Mouse (Mus musculus): ENCODE data around the gene Poc5. TPM values are rescaled to one million over a fixed set of nuclear protein-coding genes. Genes with fewer than 3 reads are reported as not detected.

The Poc5 gene
- total RNA-seq (2015; ENCODE audit: low replicate concordance) (13.8 and 36.4 TPM in 2 replicates), total RNA-seq (2017; ENCODE audit: low replicate concordance) (22.1 and 39.1 TPM in 2 replicates)

DNA sequence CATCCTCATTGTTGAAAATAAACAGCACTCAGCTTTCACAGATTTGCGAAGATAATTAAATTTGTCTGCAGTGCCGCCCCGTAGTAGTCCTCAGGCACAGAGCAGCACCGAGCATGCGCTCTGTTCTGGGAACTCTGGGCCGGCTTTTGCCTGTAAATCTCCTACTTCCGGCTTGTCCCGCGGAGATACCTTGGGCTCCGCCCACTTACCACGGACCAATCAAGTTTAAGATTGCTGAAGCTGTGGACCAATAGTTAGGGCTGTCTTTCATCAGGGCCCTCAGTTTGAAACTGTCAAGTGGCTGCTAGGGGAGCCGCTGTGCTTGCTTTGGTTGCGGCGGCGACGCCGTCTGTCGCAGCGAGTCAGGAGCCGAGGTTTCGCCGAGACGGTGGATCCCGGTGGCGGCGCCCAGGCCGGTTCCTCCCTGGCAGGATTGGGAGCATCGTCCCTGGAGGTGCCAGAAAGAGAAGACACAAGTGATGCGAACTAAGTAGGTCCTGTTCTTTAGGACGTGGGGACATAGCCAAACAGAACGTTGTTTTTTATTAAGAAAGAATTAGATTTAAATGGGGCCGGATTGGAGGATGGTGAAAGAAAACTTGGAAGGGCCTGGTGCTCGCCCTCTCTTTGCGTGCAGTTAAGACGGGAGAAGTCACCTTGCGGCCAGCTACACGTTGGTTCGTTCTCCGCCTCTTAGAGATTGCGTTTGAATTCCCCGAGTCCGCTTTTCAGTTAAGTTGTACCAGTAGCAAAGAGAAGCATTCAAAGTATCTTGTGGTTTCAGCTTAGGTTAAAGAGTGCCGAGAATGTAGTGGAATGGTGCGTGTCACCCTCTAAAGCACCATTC, at the start of gene Poc5:
Poc5 (plus strand) TSS at position 253 of the 847 bp plus-strand sequence.
- ATAC-seq (replicated peaks; ENCODE audit: low FRiP score, poor library complexity, severe bottlenecking): peak; percentile 97

DNA sequence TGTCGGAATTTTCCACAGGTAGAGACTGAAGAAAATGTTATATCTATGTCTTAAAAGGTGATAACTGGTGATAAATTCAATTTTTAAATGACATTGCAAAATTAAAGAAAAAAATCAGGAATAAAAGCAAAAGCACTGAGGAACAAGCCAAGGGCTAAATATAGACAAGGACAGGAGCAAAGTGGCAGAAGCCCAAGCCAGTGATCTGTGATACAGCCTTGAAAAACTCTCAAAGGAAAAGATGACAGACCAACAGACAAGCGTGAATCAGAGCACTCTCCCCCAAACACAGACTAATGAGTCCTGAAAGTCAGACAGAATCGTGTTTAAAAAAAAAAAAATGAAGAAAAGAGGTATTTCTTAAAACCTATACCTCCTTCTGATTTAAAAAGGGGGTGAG, 46.6 kb upstream of the Poc5 start:
- no peak for ATAC-seq (replicated peaks; ENCODE audit: low FRiP score, poor library complexity, severe bottlenecking)

DNA sequence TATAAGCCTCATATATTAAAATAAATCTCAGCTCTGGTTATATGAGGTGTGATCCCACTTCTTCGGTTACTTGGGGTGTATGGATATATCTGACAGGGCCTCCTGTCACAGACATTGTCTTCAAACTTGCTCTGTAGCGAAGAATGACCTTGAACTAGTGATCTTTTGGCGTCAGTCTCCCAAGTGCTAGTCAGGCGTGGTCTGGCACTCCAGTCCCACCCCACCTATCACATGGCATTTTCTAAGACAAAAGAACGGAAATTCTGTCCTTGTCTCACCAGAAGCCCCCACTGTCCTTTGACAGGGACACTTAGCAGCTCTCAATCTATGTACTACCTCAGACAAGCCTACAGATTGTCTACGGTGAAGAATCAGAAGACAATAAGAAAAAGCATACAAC, 43.3 kb upstream of the Poc5 start:
- ATAC-seq (replicated peaks; ENCODE audit: low FRiP score, poor library complexity, severe bottlenecking): no peak

GRCm38 (mm10) chr13:96346581-96346980, 41.5 kb upstream of the Poc5 start:
- no peak for ATAC-seq (replicated peaks; ENCODE audit: low FRiP score, poor library complexity, severe bottlenecking)

DNA sequence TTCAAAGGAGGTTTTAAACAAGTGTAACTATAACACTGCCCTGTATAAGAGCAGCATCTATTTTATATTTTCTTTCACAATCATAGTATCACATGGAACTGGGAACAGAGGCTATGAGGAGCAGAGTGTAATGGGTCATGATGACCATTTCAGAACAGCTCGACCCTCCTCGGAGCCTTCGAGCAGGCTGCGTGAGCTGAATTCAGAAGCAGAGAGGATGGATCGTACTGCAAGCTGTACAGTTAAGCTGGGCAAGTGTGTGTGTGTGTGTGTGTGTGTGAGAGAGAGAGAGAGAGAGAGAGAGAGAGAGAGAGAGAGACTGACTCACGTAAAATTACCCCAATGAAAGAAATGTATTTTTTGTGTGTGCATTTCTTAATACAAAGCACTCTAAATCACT, 37.9 kb upstream of the Poc5 start:
- no peak for ATAC-seq (replicated peaks; ENCODE audit: low FRiP score, poor library complexity, severe bottlenecking)

GRCm38 (mm10) chr13:96351264-96351663, 36.8 kb upstream of the Poc5 start:
- ATAC-seq (replicated peaks; ENCODE audit: low FRiP score, poor library complexity, severe bottlenecking): no peak

GRCm38 (mm10) chr13:96375519-96375918, 12.6 kb upstream of the Poc5 start:
- no peak for ATAC-seq (replicated peaks; ENCODE audit: low FRiP score, poor library complexity, severe bottlenecking)

DNA sequence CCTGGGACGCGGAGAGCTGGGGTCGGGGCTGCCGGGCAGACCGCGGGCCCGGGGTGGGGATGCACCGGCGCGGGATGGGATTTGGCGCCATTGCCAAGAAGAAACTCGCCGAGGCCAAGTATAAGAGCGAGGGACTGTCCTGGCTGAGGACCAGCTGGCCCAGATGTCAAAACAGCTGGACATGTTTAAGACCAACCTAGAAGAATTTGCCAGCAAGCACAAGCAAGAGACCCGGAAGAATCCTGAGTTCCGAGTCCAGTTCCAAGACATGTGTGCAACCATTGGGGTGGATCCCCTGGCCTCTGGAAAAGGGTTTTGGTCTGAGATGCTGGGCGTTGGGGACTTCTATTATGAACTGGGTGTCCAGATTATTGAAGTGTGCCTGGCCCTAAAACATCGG, 11.2 kb upstream of the Poc5 start:
- no peak for ATAC-seq (replicated peaks; ENCODE audit: low FRiP score, poor library complexity, severe bottlenecking)

- ATAC-seq (replicated peaks; ENCODE audit: low FRiP score, poor library complexity, severe bottlenecking): no peak
Observed at GRCm38 (mm10) chr13:96377883-96378282, 10.2 kb upstream of the Poc5 start.

DNA sequence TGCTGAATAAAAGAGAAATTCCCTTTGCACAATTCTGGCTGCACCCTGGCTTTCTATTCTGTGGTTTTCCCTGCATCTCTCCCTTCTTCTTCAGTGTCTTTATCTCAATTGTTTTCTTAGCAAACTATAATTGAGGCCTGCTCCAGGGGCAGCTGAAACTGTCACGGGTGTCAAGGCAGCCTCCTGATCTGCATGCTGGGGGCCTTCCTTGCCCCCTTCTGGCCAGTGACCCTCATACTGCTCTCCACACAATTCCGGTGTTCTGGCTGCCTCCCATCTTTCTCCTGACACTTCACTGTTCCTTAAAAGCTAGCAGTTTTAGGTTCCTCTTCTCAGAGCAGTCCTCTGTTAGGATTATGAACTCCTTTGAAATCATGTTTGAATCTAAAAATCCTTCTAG, 1.2 kb downstream of the Poc5 start:
- no peak for ATAC-seq (replicated peaks; ENCODE audit: low FRiP score, poor library complexity, severe bottlenecking)

DNA sequence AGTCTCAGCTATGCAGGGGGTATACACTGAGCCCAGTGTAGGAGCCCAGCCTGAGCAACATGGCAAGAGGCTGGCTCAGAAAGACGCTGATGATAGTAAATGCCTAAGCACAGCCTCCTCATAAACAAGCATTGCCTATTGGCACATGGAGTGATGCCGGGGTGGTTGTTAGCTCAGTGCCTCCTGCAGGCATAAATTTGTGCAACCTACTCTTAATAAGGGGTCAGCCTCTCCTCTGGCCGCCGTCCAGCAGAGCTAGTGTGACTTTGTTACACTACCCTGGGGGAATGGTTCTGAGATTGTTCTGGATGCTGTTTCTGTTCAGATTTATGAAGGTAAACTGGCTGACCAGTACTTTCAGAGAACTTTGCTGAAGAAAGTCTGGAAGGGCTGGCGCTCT, 13.2 kb downstream of the Poc5 start:
- ATAC-seq (replicated peaks; ENCODE audit: low FRiP score, poor library complexity, severe bottlenecking): no peak

GRCm38 (mm10) chr13:96405518-96405917, 17.4 kb downstream of the Poc5 start:
- ATAC-seq (replicated peaks; ENCODE audit: low FRiP score, poor library complexity, severe bottlenecking): no peak

DNA sequence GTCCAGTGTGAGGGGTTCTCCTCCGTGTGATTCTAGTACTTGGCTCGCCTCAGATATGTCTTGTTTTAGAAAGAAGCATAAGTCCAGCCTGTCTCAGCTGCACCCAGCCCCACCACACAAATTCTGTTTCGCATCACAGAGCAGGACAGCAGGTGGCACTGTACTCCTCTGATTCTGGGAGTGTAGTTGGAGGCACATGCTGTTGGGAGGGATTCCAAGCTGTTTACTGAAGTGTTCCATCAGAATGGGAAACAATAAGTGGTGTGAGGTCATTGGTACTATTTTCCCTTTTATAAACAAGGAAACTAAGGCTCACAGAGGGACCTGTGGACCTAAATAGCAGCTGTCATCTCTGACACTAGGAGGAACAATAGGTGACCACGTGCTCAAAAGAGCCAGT, 18.9 kb downstream of the Poc5 start:
- ATAC-seq (replicated peaks; ENCODE audit: low FRiP score, poor library complexity, severe bottlenecking): no peak

GRCm38 (mm10) chr13:96408786-96409185, 20.7 kb downstream of the Poc5 start:
- ATAC-seq (replicated peaks; ENCODE audit: low FRiP score, poor library complexity, severe bottlenecking): no peak

DNA sequence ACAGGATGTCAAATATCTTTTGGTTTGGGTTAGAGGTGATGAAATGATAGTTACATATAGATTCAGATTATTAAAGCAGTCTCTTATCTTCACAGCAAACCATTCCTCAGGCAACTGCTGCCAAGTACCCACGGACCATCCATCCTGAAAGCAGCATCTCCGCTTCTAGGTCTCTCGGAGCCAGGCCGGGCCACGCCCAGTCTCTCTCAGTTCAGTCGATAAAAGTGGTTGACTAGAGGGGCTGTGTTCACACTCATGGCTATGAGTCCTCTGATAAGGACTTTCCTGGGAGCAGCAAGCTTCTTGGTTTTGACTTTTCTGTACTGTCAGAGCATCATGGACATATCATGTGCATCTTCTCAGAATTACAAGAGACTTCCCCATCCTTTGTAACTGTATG, 26.3 kb downstream of the Poc5 start:
- no peak for ATAC-seq (replicated peaks; ENCODE audit: low FRiP score, poor library complexity, severe bottlenecking)

DNA sequence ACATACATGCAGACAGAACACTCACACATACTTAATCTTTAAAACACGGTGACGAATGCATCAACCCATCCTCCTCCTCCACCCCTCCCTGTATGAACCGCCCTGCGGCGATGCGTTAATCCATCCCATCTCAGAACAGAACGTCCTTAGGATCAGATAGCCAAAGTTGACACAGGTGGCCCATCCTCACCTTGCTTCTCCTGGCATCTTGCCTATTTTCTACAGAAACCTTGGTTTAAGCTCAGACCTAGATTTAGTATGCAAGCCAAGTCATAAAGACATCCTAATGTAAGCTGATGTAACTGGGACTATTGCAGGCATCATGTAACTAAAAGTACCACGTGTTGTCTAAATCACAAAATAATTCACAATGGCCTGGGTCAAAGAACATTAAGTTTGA, 28.3 kb downstream of the Poc5 start:
- ATAC-seq (replicated peaks; ENCODE audit: low FRiP score, poor library complexity, severe bottlenecking): no peak

- ATAC-seq (replicated peaks; ENCODE audit: low FRiP score, poor library complexity, severe bottlenecking): no peak
Observed at GRCm38 (mm10) chr13:96417261-96417813, 29.2 kb downstream of the Poc5 start.

DNA sequence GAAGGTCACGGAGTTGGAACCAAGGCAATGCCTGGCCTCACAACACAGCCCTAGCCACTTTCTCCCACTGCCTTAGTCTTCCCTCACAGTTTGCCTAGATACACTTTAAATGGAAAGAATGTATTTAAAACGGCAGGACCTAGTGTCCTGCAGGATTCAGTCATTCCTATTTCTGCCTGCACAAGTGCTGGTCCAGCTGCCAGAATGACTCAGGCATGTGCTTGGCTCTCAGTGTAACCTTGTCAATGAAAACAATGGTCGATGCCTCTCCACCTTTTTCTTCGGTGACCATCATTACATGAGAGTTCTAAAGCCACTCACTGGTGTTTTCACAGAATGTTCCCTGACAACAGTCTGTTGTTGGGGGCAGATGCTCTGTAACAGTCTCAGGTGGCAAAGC, 30.4 kb downstream of the Poc5 start:
- ATAC-seq (replicated peaks; ENCODE audit: low FRiP score, poor library complexity, severe bottlenecking): no peak

- ATAC-seq (replicated peaks; ENCODE audit: low FRiP score, poor library complexity, severe bottlenecking): no peak
Observed at GRCm38 (mm10) chr13:96421230-96421629, 33.1 kb downstream of the Poc5 start.

- no peak for ATAC-seq (replicated peaks; ENCODE audit: low FRiP score, poor library complexity, severe bottlenecking)
Observed at GRCm38 (mm10) chr13:96424496-96425274, 36.6 kb downstream of the Poc5 start.

DNA sequence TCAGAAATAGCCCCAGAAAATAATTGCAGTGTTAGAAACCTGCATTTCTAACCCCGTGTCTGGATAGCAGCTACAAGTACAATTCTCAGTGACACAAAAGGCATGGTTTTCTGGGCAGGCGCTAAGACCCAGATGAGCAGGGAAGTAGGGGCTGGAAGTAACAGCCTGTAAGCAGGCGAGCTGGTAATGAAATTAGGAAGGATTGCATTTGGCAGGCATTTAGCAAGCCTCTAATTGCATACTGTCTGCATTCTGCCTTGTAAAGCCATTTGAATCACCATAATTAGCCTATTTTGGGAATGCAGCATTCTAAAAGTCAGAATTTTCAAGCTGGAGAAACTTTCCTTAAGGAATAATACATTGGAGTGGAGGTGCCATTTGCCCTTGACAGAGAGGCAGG, 38.0 kb downstream of the Poc5 start:
- no peak for ATAC-seq (replicated peaks; ENCODE audit: low FRiP score, poor library complexity, severe bottlenecking)
